Mouse (Mus musculus) megakaryocyte, embryonic 14.5 days (primary cell): ENCODE results near the gene Gpcpd1.

Experiments used
- FLI1 ChIP-seq: IDR thresholded peaks from 2 replicates; pipeline ENCODE4 v1.6.1; 2012; ENCODE audit warnings: low read length, inconsistent platforms, mixed read lengths
- GATA1 ChIP-seq: IDR thresholded peaks from 3 replicates; pipeline ENCODE4 v1.6.1; 2012; ENCODE audit warnings: mixed read lengths, low read length, inconsistent platforms, borderline replicate concordance

DNA sequence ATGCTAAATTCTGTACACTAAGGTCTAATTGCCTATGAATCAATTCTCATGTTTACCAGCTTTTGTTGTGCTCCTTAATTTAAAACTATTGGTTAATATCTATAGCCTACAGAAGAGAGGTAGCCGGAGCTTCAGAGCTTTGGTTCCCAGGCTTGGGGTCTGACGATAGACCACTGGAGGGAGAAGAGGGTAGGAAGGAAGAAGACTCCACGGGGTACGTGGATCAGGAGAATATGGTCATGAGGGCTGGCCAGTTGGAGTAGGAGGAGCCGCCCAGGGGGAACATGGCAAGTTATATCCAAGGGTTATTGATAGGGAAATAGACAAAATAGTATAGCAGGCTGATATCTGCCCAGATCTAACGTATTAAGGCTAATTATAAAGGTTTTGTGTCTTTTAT, 17.8 kb downstream of the Gpcpd1 start:
- TF ChIP-seq GATA1 (no peak), FLI1 (no peak)
